Mouse (Mus musculus) hindbrain, embryonic 11.5 days (tissue): ENCODE measurements at regions not wholly inside any gene's neighbourhood (a gene's known extent, or its start where the extent isn't known, plus 50 kb on each side); places are given as distances from the start of the nearest gene placed in this dataset.

Experiments
- ATAC-seq: fragments of 200-750 bp; cut with Nextera tagmentation; 2 replicates; pipeline ENCODE4 v1.8.0; 2017; ENCODE audit warnings: mild to moderate bottlenecking, moderate TSS enrichment, moderate library complexity; ENCODE audit not compliant: low FRiP score
- DNase-seq: peaks from one replicate; pipeline ENCODE4 v3.0.0-alpha.2; 2015; ENCODE audit warnings: low spot score
- H3K27ac ChIP-seq: fragments of 300-500 bp; sonication (generic); 2 replicates; pipeline ENCODE4 v1.5.1; 2014; ENCODE audit warnings: mild to moderate bottlenecking, low read depth, low read length
- H3K27me3 ChIP-seq: fragments of 300-500 bp; sonication (generic); 2 replicates; pipeline ENCODE4 v1.6.1; 2014; ENCODE audit warnings: mild to moderate bottlenecking, low read length, moderate library complexity, mixed read lengths; ENCODE audit not compliant: control insufficient read depth, insufficient read depth
- H3K36me3 ChIP-seq: fragments of 300-500 bp; sonication (generic); 2 replicates; pipeline ENCODE4 v1.6.1; 2014; ENCODE audit warnings: mild to moderate bottlenecking, low read length, moderate library complexity, mixed read lengths; ENCODE audit not compliant: control insufficient read depth, insufficient read depth
- H3K4me1 ChIP-seq: fragments of 300-500 bp; sonication (generic); replicated peaks from 2 replicates; pipeline ENCODE4 v1.6.1; 2014; ENCODE audit warnings: low read length, mixed read lengths; ENCODE audit not compliant: control insufficient read depth, insufficient read depth
- H3K4me2 ChIP-seq: fragments of 300-500 bp; sonication (generic); replicated peaks from 2 replicates; pipeline ENCODE4 v1.6.1; 2014; ENCODE audit warnings: mild to moderate bottlenecking, low read depth, low read length
- H3K4me3 ChIP-seq: fragments of 300-500 bp; sonication (generic); 2 replicates; pipeline ENCODE4 v1.5.1; 2014; ENCODE audit warnings: low read depth, low read length
- H3K9ac ChIP-seq: fragments of 300-500 bp; sonication (generic); 2 replicates; pipeline ENCODE4 v1.6.1; 2014; ENCODE audit warnings: low read depth, low read length
- H3K9me3 ChIP-seq: fragments of 300-500 bp; sonication (generic); 2 replicates; pipeline ENCODE4 v1.6.1; 2016; ENCODE audit warnings: low read length; ENCODE audit not compliant: control insufficient read depth
- WGBS: fragments of 180-500 bp; shearing (Covaris S2); extraction: QIAGEN DNeasy Blood & Tissue Kit; methylation state at CpG from one replicate; pipeline ENCODE4 v1.1.7; 2014; 5-methylcytosine and 5-hydroxymethylcytosine counted together

- H3K27me3 ChIP-seq, result no peaks in the 10 kb centered on the region
- no peaks in the 10 kb centered on the region for H3K4me1 ChIP-seq
- ATAC-seq (peak; percentile 79), DNase-seq (peak; percentile 18)
- no peak overlapping the region for H3K9ac ChIP-seq
- H3K4me2 ChIP-seq, result no peak overlapping the region
- no peaks in the 10 kb centered on the region for H3K9me3 ChIP-seq
- H3K4me3 ChIP-seq, result no peak overlapping the region
- WGBS, result 73% methylated on average over 11 of the region's 11 CpGs
- H3K27ac ChIP-seq, result peak overlapping the region; percentile 37
- H3K36me3 ChIP-seq, result no peaks in the 10 kb centered on the region
These were observed 166.8 kb upstream of the Cxcr4 start for GRCm38 (mm10) chr1:128758802-128759481.

GRCm38 (mm10) chr1:128758294-128758801, 166.3 kb upstream of the Cxcr4 start:
- DNase-seq, result no peak
- Histone ChIP-seq H3K27me3 (no peaks in the 10 kb centered on the region), H3K9me3 (no peaks in the 10 kb centered on the region), H3K27ac (peak overlapping the region; percentile 37), H3K4me1 (no peaks in the 10 kb centered on the region), H3K4me3 (no peak overlapping the region), H3K4me2 (no peak overlapping the region), H3K9ac (no peak overlapping the region), H3K36me3 (no peaks in the 10 kb centered on the region)
- 79% methylated on average over 13 of the region's 13 CpGs for WGBS
- no peak for ATAC-seq

GRCm38 (mm10) chr1:128753427-128754012, 161.4 kb upstream of the Cxcr4 start:
- Histone ChIP-seq H3K27ac (no peak overlapping the region), H3K9ac (no peak overlapping the region), H3K4me2 (no peak overlapping the region), H3K27me3 (no peaks in the 10 kb centered on the region), H3K4me3 (no peak overlapping the region), H3K4me1 (no peaks in the 10 kb centered on the region), H3K36me3 (no peaks in the 10 kb centered on the region), H3K9me3 (no peaks in the 10 kb centered on the region)
- peak; percentile 79 for ATAC-seq
- WGBS, result 66% methylated on average over 3 of the region's 3 CpGs
- peak; percentile 48 for DNase-seq

GRCm38 (mm10) chr1:128749437-128749994, 157.4 kb upstream of the Cxcr4 start:
- H3K27ac ChIP-seq, result no peak overlapping the region
- H3K9me3 ChIP-seq, result no peaks in the 10 kb centered on the region
- 64% methylated on average over 5 of the region's 5 CpGs for WGBS
- H3K9ac ChIP-seq, result no peak overlapping the region
- H3K4me1 ChIP-seq, result no peaks in the 10 kb centered on the region
- DNase-seq (no peak), ATAC-seq (no peak)
- no peaks in the 10 kb centered on the region for H3K27me3 ChIP-seq
- H3K4me2 ChIP-seq, result no peak overlapping the region
- no peak overlapping the region for H3K4me3 ChIP-seq
- H3K36me3 ChIP-seq, result no peaks in the 10 kb centered on the region

- Histone ChIP-seq H3K4me2 (no peak overlapping the region), H3K9me3 (no peaks in the 10 kb centered on the region), H3K36me3 (no peaks in the 10 kb centered on the region), H3K4me3 (no peak overlapping the region), H3K27ac (no peak overlapping the region), H3K4me1 (no peaks in the 10 kb centered on the region), H3K9ac (no peak overlapping the region), H3K27me3 (no peaks in the 10 kb centered on the region)
- 93% methylated on average over 12 of the region's 12 CpGs for WGBS
- no peak for ATAC-seq
- DNase-seq, result no peak
These were observed 155.2 kb upstream of the Cxcr4 start for GRCm38 (mm10) chr1:128747196-128747790.

- Histone ChIP-seq H3K27ac (no peak overlapping the region), H3K4me1 (no peaks in the 10 kb centered on the region), H3K36me3 (no peaks in the 10 kb centered on the region), H3K27me3 (no peaks in the 10 kb centered on the region), H3K9me3 (no peaks in the 10 kb centered on the region), H3K4me2 (no peak overlapping the region), H3K4me3 (no peak overlapping the region), H3K9ac (no peak overlapping the region)
- DNase-seq (no peak), ATAC-seq (no peak)
- 68% methylated on average over 3 of the region's 3 CpGs for WGBS
These were observed 154.4 kb upstream of the Cxcr4 start for GRCm38 (mm10) chr1:128746461-128747009.

- Histone ChIP-seq H3K4me3 (no peak overlapping the region), H3K9ac (no peak overlapping the region), H3K4me1 (no peaks in the 10 kb centered on the region), H3K9me3 (no peaks in the 10 kb centered on the region), H3K36me3 (no peaks in the 10 kb centered on the region), H3K27me3 (no peaks in the 10 kb centered on the region), H3K27ac (no peak overlapping the region), H3K4me2 (no peak overlapping the region)
- 89% methylated on average over 2 of the region's 2 CpGs for WGBS
- no peak for ATAC-seq
- no peak for DNase-seq
These were observed 148.5 kb upstream of the Cxcr4 start for GRCm38 (mm10) chr1:128740616-128741015.

- WGBS, result 92% methylated on average over 4 of the region's 4 CpGs
- Histone ChIP-seq H3K4me3 (no peak overlapping the region), H3K9ac (no peak overlapping the region), H3K36me3 (no peaks in the 10 kb centered on the region), H3K27ac (no peak overlapping the region), H3K9me3 (no peaks in the 10 kb centered on the region), H3K4me1 (no peaks in the 10 kb centered on the region), H3K27me3 (no peaks in the 10 kb centered on the region), H3K4me2 (no peak overlapping the region)
- DNase-seq (no peak), ATAC-seq (no peak)
These were observed 146.1 kb upstream of the Cxcr4 start for GRCm38 (mm10) chr1:128738152-128738551.
